Mouse (Mus musculus): ENCODE measurements around the gene Diras1.
"Not testable (repeated sequence)": the region's sequence is repeated elsewhere in the genome, so short reads cannot be mapped to it uniquely, and the experiment has no call there.

Gene Diras1

DNA sequence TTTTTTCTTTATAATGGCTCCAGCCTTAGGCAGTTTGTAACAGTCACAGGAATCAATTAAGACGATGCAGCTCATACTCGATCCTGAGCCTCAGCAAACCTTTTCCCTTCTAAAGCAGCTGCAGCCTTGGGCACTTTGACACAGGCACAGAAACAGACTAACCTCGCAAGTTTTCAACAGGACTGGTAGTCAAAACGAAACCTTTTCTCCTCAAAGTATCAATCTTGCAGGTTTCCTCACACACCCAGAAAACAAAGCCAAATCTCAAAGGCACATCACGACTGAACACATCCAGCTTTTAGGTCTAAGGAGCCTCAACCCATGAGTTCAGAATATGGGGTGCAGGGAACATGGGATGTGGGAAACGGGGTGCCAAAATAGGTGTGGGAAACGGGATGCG, 28.1 kb downstream of the Diras1 start:
- no peak for DNase-seq

DNA sequence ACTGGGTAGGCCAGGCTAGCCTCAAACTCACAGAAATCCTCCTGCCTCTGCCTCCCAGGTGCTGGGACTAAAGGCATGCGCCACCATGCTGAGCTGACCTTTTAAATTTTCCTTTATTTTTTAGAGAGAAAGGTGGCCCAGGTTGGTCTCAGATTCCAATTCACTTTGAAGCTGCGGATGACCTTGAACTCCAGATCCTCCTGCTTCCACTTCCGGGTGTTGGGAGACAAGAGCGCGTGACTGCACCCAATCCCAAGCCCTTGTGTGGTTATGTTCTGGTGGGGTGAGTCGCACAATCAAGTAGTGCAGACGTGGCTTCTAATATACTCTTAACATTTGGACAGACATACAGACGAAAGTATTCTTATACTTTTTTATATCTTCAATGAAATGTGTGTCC, 29.0 kb downstream of the Diras1 start:
- no peak for DNase-seq

DNA sequence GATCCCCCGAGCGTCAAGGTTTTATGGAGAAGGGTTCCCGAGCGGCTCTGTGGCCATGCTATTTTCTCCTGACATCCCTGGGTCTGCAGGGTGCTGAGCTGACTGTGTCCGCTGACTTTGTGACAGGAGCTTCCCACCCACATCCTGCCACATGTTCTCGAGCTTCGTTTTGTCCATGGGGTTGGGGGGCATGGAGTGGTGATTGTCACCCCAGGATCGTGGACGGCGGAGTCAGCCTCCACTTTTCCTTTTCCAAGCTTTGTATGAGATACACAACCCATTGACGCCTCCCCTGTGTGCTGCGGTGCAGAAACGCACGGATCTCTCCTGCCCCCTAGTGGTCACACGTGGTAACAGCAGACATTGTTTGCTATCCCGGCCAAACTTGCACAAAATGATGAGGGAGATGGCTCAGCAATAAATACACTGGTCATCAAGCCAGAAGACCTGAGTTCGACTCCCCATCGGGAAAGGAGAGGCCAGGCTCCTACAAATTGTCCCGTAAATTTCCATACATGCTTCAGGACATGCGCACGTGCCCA, 30.3 kb downstream of the Diras1 start:
- peak; percentile 74 for DNase-seq

DNA sequence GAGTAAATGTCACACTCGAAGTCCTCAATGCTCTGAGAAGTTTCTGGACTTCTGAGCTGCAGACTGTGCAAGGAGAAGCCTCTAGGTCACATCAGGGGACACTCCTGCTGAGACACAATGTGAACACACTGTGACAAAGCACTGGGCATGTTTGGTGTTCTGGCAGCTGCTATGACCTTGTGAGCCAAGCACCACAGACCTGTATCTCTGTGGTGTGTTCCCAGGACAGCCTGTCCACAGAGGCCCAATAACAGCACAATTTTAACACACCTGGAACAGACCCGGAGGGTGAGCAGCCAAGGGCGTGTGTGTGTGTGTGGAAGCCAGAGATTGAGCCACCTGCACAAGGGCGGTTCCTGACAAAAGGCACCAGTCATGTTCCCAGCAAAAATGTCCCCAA, 30.8 kb downstream of the Diras1 start:
- no peak for DNase-seq

DNA sequence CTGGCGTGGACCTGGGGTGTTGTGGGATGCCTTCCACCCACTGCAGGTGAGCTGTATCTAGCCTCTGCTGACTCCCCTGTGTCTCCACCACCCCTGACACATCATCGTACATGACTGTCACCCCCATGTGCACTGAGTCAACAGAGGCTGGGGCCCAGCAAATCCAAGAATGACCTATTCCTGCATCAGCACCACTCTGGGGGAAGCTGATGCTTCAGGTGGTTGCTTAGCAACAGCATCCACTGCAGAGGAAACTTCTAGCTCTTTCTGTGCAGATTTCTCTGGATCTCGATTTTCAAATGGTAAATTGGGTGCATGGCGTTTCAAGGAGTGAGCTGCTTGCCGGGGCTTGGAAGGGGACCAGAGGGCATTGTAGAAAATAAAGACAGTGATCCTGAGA, 32.2 kb downstream of the Diras1 start:
- no peak for DNase-seq

DNA sequence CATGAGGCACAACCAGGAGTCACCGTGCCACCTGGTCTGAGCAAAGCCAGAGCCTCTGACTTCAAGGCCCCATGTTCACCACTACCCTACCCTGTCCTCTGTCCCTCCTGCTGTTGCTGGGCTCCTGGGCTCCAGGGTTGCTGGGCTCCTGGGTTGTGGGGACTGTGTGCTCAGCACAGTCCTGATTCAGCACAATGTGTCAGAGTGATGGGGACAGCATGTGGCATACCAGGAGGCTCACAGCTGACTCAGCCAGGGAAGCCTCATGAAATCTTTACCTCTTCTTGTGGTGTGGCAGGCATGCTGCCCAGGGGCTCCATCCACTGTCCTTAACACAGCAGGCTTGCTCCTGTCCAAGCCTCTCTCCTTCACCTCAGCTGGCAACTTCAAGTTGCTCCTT, 33.5 kb downstream of the Diras1 start:
- DNase-seq = no peak

DNA sequence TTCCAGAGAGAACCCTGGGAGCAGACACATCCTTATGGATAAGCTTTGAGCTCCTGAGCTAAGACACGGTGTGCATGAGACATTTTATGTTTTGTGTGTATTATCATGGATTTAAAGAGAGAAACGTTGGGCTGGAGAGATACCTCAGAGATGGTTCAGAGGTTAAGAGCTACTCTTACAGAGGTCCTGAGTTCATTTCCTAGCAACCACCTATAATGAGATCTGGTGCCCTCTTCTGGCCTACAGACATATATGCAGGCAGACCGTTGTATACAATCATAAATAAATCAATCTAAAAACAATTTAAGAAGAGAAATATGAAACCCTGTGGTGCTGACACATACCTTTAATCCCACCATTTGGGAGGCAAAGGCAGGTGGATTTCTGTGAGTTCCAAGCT, 34.5 kb downstream of the Diras1 start:
- DNase-seq = no peak

DNA sequence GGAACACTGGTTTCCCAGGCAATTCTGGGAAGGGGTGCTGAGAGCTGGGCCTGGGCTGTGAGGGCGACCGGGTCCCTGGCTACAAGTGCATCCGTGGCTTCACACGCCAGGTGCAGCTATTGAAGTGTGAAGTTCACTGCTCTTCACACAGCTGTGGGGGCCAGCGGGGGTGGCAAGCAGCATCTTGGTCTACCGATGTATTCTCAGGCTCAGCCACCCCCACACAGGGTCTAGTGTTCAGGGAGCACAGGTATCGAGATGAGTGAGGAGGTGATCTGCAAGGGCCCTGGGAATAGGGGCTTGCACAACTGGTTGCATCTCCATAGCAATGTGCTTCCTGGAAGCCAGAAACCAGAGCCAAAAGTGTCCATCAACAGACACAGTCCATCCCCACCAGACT, 35.1 kb downstream of the Diras1 start:
- DNase-seq = no peak

DNA sequence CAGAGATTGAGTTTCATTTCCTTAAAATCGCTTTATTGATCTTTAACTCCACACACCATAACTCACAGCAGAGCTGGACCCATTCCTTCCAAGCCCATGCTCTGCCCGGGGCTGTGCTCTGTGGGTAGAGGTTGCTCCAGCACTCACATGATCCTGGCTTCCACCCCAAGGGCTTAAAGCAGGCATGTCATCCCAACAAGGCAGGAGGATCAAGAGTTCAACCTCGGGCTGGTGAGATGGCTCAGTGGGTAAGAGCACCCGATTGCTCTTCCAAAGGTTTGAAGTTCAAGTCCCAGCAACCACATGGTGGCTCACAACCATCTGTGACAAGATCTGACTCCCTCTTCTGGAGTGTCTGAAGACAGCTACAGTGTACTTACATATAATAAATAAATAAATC, 35.6 kb downstream of the Diras1 start:
- DNase-seq = not testable (repeated sequence)

DNA sequence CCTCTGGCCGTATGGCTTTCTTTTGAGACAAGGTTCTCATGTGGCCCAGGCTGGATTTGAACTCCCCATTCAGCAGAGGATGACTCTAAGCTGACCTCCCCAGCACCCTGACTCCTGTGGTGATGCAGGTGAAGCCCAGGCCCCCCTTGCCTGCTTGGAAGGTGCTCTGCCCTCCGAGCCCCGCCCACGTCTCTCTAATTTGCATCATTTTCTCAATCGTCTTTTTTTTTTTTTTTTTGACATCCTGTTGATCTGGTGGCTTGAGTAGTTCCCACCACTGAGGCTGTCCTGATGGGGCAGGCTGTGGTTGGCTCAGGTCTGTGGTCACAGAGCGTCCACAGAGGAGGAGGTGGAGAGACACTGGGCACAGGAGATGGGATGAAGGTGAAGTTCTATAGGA, 36.0 kb downstream of the Diras1 start:
- no peak for DNase-seq

DNA sequence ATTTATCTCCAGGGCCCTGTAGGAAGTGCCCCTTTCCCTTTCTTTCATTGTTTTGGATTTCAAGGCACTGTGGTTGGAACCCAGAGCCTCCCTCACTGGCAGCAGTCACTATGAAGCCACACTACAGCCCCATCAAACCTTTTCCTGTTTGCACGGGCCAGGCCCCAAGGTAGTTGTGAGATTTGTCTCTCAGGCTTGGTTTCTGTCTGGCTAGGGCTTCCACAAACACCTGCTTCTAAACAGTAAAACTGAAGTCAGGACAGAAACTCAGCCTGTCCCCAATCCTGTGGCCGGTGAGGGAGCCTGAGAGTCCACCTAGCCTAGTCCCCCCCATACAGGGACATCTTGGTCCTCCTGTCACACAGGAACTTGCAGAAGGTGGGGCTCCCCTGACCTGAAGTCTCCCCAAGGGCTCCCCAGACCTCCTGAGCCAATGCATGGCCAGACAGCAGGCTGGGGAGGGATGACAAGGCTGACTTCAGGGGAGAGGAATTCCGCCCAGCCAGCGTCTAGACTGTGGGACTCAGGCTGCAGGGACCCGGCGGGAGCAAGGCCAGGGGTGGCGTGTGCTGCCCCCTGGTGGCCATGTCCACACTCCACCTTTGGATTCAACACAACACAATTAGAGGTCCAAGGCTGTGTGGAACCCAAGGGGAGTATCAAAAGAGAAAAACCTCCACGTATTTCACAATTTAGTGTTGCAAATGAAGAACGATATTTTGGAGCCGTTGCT, 37.6 kb downstream of the Diras1 start:
- DNase-seq = peak; percentile 80

DNA sequence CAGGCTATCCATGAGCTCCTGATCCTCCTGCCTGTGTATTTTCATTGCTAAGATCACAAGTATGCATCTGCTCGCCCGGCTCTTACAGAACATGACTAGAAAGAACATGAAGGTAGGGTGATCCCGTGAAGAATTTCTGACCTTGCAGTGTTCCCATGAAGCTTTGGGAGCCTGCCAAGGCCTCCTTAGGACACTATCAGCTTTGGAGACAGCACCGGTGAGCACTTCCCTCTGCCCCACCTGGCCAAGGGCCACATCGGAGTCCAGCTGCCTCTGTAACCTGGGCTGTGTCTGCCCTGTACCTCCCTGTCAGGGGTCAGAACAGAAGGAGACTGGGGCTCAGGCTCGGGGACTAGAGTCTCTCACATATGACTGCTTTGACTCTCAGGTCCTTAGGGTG, 38.7 kb downstream of the Diras1 start:
- DNase-seq = no peak

DNA sequence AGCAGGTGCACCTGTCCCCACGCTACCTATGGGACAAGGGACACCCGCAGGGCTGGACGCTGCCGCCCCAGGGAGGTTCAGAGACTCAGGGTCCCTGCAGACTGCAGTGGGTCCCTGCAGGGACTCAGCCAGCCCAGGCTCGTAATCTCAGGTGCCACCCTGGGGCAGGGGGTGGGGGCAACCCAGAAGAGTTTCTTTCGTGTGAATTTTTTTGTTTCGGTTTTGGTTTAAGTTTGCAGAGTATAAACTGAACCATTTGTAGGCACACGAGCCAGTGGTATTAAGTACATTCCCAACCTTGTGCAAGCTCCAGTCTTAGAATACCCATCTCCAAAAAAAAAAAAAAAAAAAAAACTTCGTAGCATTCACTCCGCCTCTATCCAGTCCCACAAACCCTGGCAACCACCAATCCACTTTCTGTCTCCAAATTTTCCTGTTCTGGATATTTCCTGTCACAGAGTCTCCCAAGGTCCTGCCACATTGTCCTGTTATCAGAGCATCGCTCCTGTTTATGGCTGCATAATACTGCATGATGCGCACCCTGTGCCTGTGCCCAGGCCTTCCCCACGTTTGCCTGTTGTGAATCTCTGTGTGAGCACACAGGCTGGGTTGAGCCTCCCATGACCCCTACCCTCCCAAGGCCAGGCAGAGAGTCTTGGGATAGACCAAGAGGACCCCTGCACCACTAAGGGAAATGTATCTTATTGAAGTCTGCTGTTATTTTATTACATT, 39.3 kb downstream of the Diras1 start:
- no peak for DNase-seq

DNA sequence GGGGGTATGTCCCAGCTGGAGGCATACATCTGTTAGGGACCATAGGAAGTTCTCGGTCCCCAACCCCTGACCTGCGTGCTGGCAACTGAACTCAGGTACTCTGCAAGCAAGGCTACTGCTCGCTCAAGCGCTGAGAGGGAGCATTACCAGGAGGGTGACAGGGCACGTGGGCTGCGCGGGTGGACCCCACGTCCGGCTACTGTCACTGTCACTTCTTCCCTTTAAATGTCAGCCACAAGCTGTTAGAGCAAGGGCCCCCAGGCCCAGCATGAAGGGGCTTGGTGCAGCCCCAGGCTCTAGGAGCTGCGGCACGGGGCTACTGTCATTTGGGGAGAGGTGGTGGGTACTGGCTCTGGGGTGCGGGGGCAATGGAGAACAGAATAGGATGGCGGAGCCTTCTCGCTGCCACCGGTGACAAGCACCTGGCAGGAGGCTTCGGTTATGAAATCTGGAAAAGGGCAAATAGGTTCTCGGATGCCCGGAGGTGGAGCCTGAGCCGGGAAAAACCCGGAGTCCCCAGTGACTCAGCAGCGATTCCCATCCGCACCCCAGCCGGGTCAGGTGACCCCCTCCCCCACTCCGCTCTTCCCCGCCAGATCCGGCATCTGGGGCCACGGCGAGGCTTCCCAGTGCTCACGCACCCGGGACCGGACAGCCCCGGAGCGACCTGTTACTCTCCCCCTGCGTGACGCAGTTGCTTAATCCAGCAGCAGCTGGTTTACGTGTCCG, 40.1 kb downstream of the Diras1 start:
- DNase-seq = peak; percentile 32

DNA sequence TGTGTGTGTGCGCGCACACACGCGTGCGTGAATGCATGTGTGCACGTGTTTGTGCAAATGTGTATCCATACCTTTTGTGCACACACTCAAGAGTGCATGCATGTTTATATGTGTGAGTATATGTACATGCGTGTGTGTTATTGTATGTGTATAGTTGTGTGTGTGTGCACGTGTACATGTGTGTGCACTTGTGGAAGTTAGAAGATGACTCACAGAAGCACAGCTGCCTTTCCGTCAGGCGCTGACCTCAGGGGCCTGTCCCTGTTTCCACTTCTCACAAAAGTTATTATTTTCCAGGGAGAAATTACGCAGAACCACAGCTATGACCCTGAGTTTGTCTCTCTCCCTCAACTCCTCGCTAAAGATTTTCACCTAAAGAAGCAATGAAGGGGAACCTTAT, 41.2 kb downstream of the Diras1 start:
- no peak for DNase-seq

DNA sequence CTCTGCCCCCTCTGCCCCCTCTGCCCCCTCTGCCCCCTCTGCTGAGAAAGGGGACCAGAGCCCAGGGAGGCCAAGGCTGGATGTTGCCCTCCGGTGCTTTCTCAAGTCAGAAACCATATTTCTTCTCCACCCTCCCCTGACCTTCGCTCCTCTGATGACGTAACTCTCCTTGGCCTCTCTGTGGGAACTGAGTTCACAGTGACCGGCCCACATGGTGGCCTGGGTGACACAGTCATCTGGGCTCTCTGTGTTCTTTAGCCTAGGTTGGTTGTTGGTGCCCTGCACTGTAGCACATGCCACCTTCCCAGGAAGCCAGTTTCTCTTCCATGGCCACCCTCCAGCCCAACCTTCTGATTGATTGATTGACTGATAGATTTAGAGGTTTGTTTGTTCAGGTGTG, 43.1 kb downstream of the Diras1 start:
- no peak for DNase-seq

DNA sequence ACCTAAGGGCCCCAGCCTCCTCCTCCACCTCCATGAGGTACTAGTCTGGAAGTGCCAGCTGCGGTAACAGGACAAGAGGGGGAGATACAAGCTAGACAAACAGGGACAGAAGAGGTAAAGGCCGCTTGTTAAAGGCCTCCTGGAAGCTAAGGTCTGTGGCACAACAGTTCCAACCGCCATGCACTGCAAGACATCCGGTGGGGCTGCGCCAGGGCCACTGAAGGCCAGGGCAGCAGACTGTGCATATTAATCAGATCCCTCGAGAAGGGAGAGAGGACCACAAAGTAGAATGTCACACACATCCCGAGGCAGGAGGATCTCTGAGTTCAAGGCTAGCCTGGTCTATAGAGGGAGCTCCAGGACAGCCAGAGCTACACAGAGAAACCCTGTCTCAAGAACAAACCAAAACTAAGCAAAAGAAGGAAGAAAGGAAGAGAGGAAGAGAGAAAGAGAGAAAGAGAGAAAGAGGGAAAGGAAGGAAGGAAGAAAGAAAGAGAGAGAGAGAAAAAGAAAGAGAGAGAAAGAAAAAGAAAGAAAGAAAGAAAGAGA, 43.8 kb downstream of the Diras1 start:
- no peak for DNase-seq

DNA sequence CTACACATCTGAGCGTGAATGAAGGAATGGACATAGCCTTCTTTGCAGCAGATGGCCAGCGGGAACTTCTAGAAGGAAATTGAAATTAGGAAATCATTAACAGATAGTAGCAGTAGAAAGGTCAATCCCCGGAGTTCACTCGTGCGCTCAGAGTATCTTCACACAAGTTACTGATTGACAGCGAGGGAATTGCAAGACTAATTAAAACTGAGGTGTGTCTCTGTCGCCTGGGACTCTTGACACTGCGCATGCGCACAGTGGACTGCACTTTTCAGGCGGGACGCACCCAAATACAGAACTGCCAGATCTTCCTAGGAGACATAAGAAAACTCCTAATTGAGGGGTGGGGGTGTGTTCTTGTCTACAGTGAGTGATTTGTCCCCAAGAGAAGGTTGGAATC, 50.0 kb downstream of the Diras1 start:
- DNase-seq = no peak

DNA sequence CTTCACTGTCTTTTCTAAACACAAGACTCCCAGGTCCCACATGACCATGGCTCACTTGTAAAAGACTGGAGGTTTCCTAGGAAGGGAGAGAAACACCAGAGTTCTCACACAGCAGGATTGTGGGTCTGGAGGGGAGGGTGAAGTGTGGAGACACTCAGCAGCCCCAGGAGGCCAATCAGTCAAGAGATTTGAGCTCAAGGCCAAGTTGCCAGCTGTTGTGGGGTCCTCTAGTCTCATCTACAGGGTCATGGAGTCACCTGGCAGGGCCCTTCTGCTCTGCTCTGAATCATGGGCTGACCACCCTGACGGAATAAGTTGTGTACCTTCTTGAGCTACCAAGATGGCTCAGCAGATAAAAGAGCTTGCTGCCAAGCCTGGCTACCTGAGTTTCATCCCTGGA, 51.7 kb downstream of the Diras1 start:
- DNase-seq = no peak

DNA sequence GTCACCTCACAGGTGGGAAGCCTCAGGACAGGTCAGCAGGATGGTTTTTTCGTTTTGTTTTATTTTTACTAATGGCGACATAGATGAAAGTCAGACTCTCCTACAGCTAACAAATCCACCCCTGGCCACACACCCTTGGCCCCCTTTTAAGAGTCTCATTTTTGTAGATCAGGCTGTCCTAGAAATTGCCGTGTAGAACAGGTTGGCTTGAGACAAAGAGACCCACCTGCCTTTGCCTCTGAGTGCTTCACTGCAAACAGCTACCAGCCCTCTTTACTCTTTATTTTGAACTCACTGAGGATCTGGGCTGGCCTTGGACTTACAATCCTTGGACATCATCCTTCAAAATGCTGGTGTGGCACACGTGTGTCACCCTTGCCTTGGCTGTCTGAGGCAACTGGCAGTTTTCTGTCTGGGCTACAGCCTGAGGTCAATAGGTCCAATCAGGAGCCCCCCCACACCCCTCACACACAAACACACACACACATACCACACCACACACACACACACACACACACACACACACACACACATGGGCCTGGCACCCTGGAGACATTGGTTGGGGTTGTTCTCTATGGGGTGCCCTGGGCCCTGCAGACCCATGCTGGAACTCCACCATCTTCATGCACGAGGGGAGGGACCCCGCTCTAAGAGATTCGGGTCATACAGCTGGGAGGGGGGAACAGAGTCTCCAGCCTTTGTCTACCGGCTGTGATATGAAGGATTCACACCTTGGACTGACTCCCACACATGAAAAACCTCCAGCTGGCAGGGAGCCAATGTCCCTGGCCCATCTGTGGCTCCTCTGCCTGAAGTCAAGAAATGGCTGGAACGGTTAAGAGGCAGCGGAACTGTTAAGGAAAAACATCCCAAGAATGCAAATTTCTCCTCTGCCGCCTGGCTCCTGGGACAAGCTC, 53.1 kb downstream of the Diras1 start:
- peak; percentile 30 for DNase-seq

DNA sequence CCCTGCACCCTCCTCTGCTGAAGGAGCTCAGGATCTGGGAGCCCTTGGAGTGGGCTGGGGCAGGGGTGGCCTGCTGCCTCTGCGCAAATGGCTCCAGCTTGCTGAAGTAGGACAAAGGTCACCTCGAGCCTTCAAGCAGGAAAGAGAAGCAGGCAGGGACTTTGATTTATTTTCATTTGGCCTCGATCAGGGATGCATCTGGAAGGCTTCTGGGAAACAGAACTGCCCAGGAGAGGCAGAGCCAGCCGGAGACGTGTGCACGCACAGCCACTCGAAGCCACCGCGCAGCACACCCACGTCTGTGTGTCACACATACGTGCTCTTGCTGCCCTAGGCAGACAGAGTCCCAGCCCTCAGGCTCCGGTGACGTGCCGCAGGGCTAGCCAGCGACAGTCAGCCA, 53.9 kb downstream of the Diras1 start:
- no peak for DNase-seq

DNA sequence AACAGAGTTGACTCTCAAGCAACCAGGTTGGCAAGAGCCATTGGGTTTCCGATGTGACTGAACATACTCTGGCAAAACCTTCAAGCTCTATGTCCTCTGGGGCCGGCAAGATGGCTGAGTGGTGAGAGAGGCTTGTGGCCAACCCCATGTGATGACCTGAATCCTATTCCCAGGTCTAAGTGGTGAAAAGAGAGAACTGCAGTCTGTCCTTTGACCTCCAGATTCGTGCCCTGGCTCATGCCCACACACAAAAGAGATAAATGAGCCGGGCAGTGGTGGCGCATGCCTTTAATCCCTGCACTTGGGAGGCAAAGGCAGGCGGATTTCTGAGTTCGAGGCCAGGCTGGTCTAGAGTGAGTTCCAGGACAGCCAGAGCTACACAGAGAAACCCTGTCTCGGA, 55.3 kb downstream of the Diras1 start:
- no peak for DNase-seq
